Mouse (Mus musculus): ENCODE measurements around the gene Chchd1. TPM values are rescaled to one million over a fixed set of nuclear protein-coding genes. Genes with fewer than 3 reads are reported as not detected.

The Chchd1 gene
- polyA plus RNA-seq, 1 experiment: 177 TPM

DNA sequence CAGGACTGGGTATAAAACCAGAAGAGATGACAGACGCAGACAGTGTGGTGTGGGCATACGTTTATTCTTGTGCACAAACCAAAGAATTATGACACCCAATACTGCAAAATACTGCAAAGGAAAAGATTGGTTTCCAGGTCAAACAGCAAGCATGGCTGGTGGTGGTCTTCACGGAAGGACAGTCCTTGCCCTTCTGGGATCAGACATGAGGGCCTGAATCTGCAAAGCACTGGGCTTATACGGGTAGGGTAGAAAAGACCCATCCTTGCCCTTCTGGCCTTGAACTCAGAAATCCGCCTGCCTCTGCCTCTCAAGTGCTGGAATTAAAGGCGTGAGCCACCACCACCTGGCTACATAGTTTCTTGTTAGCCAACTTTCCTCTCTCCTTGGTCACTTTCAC, 43.9 kb upstream of the Chchd1 start:
- Histone ChIP-seq H3K79me3 (ENCODE audit: low read depth) (peaks cover 2% of the 10 kb centered on the region), H3K4me3 (ENCODE audit: insufficient read depth, poor library complexity, severe bottlenecking) (no peak overlapping the region), H3ac (ENCODE audit: control insufficient read depth, insufficient read length, low read depth) (no peak overlapping the region), H3K36me3 (ENCODE audit: control insufficient read depth, insufficient read depth) (no peaks in the 10 kb centered on the region), H3K27me3 (ENCODE audit: control insufficient read depth, insufficient read depth, insufficient read length) (no peaks in the 10 kb centered on the region), H3K79me2 (ENCODE audit: control insufficient read depth, insufficient read depth) (peaks cover 10% of the 10 kb centered on the region)
- TF ChIP-seq FOSL1 (IDR thresholded peaks at IDR 0.05; ENCODE audit: insufficient read depth, low read length, poor library complexity, severe bottlenecking): no peak
- TF ChIP-seq MYOG (IDR thresholded peaks at IDR 0.05; ENCODE audit: control insufficient read depth, extremely low read depth, insufficient read length): no peak
- TF ChIP-seq MYOD1 (IDR thresholded peaks at IDR 0.05; ENCODE audit: control insufficient read depth, insufficient read length, low read depth): no peak
- TF ChIP-seq CTCF (IDR thresholded peaks at IDR 0.05; ENCODE audit: control insufficient read depth, insufficient read depth, insufficient read length): no peak
- no peak for TF ChIP-seq USF1 (IDR thresholded peaks at IDR 0.05; ENCODE audit: low read depth)
- TF ChIP-seq MAX (IDR thresholded peaks at IDR 0.05): no peak
- TF ChIP-seq CEBPB (IDR thresholded peaks at IDR 0.05; ENCODE audit: low read depth): no peak

DNA sequence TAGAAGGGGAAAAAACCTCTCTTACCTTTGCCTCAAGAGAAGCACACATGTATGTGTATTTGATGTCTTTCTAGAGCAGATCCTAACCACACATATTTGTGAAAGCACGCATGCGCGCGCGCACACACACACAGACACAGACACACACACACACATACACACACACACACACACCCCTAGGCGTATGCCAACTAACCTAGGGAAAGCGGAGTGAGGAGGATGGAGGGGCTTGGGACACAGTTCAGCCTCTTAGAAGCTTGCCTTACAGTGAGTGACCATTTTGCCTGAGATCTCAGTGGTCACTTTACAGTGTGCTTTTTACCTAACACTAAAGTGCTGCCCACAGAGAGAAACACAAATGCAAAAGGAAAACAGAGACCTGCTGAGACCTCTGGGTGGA, 43.1 kb upstream of the Chchd1 start:
- Histone ChIP-seq H3K79me3 (ENCODE audit: low read depth) (peaks cover 2% of the 10 kb centered on the region), H3K79me2 (ENCODE audit: control insufficient read depth, insufficient read depth) (peaks cover 10% of the 10 kb centered on the region), H3K4me3 (ENCODE audit: insufficient read depth, poor library complexity, severe bottlenecking) (no peak overlapping the region), H3K27me3 (ENCODE audit: control insufficient read depth, insufficient read depth, insufficient read length) (no peaks in the 10 kb centered on the region), H3K36me3 (ENCODE audit: control insufficient read depth, insufficient read depth) (no peaks in the 10 kb centered on the region), H3ac (ENCODE audit: control insufficient read depth, insufficient read length, low read depth) (no peak overlapping the region)
- no peak for TF ChIP-seq CTCF (IDR thresholded peaks at IDR 0.05; ENCODE audit: control insufficient read depth, insufficient read depth, insufficient read length)
- TF ChIP-seq CEBPB (IDR thresholded peaks at IDR 0.05; ENCODE audit: low read depth): no peak
- TF ChIP-seq USF1 (IDR thresholded peaks at IDR 0.05; ENCODE audit: low read depth): no peak
- TF ChIP-seq MAX (IDR thresholded peaks at IDR 0.05): no peak
- no peak for TF ChIP-seq MYOG (IDR thresholded peaks at IDR 0.05; ENCODE audit: control insufficient read depth, extremely low read depth, insufficient read length)
- no peak for TF ChIP-seq MYOD1 (IDR thresholded peaks at IDR 0.05; ENCODE audit: control insufficient read depth, insufficient read length, low read depth)
- TF ChIP-seq FOSL1 (IDR thresholded peaks at IDR 0.05; ENCODE audit: insufficient read depth, low read length, poor library complexity, severe bottlenecking): no peak

DNA sequence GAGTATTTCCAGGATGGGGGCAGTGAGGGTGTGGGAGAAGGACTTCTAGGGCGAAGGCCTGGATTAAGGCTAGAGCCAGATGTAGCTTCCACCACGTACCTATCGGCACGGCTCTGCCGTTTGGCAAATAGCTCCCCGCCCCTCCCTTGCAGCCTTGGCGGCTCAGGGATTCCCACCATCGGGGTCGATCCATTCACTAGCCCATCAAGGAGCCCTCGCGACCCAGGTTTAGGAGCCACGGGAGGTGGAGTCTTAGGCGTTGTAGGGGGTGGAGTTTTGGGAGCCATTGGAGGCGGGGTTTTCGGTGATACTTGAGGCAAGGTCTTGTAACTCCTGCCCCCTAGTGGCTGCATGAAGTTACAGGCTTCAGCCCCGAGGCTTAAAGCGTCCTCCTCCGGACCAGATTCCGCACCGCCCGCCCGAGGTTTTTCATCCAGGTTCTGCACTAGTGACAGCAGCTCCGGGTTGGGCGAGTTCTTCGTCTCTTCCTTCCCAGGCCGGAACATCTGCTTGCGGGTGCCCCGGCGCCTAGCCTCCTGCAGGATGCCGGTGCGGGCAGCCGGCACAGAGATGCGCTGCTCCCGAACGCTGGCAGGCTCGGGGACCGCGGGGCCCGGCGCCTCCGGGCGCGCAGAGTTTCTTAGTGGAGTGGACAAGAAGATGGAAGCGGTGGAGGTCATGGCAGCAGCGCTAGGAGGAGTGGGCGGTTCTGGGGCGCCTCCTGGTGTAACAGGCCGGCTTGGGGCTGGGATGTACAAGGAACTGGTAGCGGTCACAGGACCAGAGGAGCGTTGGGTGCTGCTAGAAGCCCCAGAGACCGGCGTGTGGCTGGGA, 41.8 kb upstream of the Chchd1 start:
- peaks cover 10% of the 10 kb centered on the region for H3K79me2 ChIP-seq (ENCODE audit: control insufficient read depth, insufficient read depth)
- H3K4me3 ChIP-seq (ENCODE audit: insufficient read depth, poor library complexity, severe bottlenecking): peak overlapping the region; percentile 34
- peak overlapping the region; percentile 67 for H3ac ChIP-seq (ENCODE audit: control insufficient read depth, insufficient read length, low read depth)
- no peaks in the 10 kb centered on the region for H3K36me3 ChIP-seq (ENCODE audit: control insufficient read depth, insufficient read depth)
- H3K79me3 ChIP-seq (ENCODE audit: low read depth): peaks cover 2% of the 10 kb centered on the region
- no peaks in the 10 kb centered on the region for H3K27me3 ChIP-seq (ENCODE audit: control insufficient read depth, insufficient read depth, insufficient read length)
- no peak for TF ChIP-seq CEBPB (IDR thresholded peaks at IDR 0.05; ENCODE audit: low read depth)
- TF ChIP-seq MYOG (IDR thresholded peaks at IDR 0.05; ENCODE audit: control insufficient read depth, extremely low read depth, insufficient read length): no peak
- TF ChIP-seq CTCF (IDR thresholded peaks at IDR 0.05; ENCODE audit: control insufficient read depth, insufficient read depth, insufficient read length): peak; percentile 68

DNA sequence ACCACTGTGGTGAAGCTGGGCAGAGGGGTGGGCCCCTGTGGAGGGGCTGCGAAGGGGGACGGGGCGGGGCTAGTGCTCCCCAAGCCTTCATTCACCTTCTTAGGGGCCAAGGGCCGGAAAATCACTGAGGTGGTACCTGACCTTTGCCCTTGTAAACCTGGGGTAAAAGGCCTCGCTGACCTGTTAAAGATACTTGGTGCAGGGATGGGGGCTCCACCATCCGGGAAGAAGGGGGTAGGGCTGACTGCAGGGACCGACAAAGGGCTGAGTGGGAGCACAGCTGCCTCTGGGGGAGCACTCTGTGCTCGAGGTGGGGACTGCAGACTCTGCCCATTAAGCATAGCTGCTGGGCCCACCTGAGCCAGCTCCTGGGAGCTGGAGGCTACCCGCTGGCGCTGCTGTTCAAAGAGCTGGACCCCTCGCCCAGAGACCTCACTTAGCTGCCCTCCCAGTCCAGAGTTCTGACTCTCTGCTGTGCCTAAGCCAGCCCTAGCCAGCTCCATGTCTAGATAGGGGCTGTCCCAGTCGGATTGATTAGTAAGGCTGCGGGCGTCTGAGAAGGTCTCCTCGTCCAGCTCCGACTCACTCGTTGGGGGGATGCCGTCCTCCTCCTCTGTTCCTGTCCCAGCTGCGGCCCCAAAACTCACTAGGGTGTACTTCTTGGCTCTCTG, 41.0 kb upstream of the Chchd1 start:
- Histone ChIP-seq H3K36me3 (ENCODE audit: control insufficient read depth, insufficient read depth) (no peaks in the 10 kb centered on the region), H3K4me3 (ENCODE audit: insufficient read depth, poor library complexity, severe bottlenecking) (peak overlapping the region; percentile 34), H3K27me3 (ENCODE audit: control insufficient read depth, insufficient read depth, insufficient read length) (no peaks in the 10 kb centered on the region), H3ac (ENCODE audit: control insufficient read depth, insufficient read length, low read depth) (peak overlapping the region; percentile 67), H3K79me3 (ENCODE audit: low read depth) (peaks cover 2% of the 10 kb centered on the region), H3K79me2 (ENCODE audit: control insufficient read depth, insufficient read depth) (peaks cover 10% of the 10 kb centered on the region)
- TF ChIP-seq MYOG (IDR thresholded peaks at IDR 0.05; ENCODE audit: control insufficient read depth, extremely low read depth, insufficient read length) (no peak), CEBPB (IDR thresholded peaks at IDR 0.05; ENCODE audit: low read depth) (no peak), MAX (IDR thresholded peaks at IDR 0.05) (no peak), MYOD1 (IDR thresholded peaks at IDR 0.05; ENCODE audit: control insufficient read depth, insufficient read length, low read depth) (no peak), FOSL1 (IDR thresholded peaks at IDR 0.05; ENCODE audit: insufficient read depth, low read length, poor library complexity, severe bottlenecking) (no peak), USF1 (IDR thresholded peaks at IDR 0.05; ENCODE audit: low read depth) (no peak), CTCF (IDR thresholded peaks at IDR 0.05; ENCODE audit: control insufficient read depth, insufficient read depth, insufficient read length) (no peak)

DNA sequence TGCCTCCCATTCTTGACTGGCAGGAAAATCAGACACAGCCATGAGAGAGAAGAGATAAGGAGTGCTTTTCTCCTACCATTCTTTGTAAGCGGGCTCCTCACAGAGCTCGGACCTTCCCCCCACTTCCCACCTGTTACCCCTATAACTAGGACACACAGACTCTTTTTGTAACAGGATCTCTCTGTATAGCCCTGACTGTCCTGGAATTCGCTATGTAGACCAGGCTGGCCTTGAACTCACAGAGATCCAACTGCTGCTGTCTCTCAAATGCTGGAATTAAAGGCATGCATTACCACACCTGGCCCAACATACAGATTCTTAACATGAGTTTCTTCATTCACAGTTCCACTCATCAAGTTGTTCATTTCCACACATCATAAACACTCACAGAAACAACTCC, 40.1 kb upstream of the Chchd1 start:
- no peak overlapping the region for H3K4me3 ChIP-seq (ENCODE audit: insufficient read depth, poor library complexity, severe bottlenecking)
- H3K36me3 ChIP-seq (ENCODE audit: control insufficient read depth, insufficient read depth): no peaks in the 10 kb centered on the region
- no peak for TF ChIP-seq FOSL1 (IDR thresholded peaks at IDR 0.05; ENCODE audit: insufficient read depth, low read length, poor library complexity, severe bottlenecking)
- TF ChIP-seq MYOD1 (IDR thresholded peaks at IDR 0.05; ENCODE audit: control insufficient read depth, insufficient read length, low read depth): no peak
- no peak for TF ChIP-seq MYOG (IDR thresholded peaks at IDR 0.05; ENCODE audit: control insufficient read depth, extremely low read depth, insufficient read length)
- TF ChIP-seq CEBPB (IDR thresholded peaks at IDR 0.05; ENCODE audit: low read depth): no peak
- TF ChIP-seq MAX (IDR thresholded peaks at IDR 0.05): no peak
- TF ChIP-seq USF1 (IDR thresholded peaks at IDR 0.05; ENCODE audit: low read depth): no peak
- TF ChIP-seq CTCF (IDR thresholded peaks at IDR 0.05; ENCODE audit: control insufficient read depth, insufficient read depth, insufficient read length): no peak
- no peaks in the 10 kb centered on the region for H3K27me3 ChIP-seq (ENCODE audit: control insufficient read depth, insufficient read depth, insufficient read length)
- no peak overlapping the region for H3ac ChIP-seq (ENCODE audit: control insufficient read depth, insufficient read length, low read depth)
- H3K79me2 ChIP-seq (ENCODE audit: control insufficient read depth, insufficient read depth): peaks cover 10% of the 10 kb centered on the region
- peaks cover 2% of the 10 kb centered on the region for H3K79me3 ChIP-seq (ENCODE audit: low read depth)
